Mouse (Mus musculus) embryonic facial prominence, embryonic 12.5 days (tissue): ENCODE measurements at regions not wholly inside any gene's neighbourhood (a gene's known extent, or its start where the extent isn't known, plus 50 kb on each side); places are given as distances from the start of the nearest gene placed in this dataset.

Experiments
- ATAC-seq: fragments of 200-750 bp; cut with Nextera tagmentation; 2 replicates; pipeline ENCODE4 v1.8.0; 2017; ENCODE audit not compliant: insufficient number of reproducible peaks, insufficient read depth, low FRiP score, low TSS enrichment
- H3K27ac ChIP-seq: fragments of 300-500 bp; sonication (generic); 2 replicates; pipeline ENCODE4 v1.5.1; 2016; ENCODE audit warnings: mild to moderate bottlenecking
- H3K27me3 ChIP-seq: fragments of 300-500 bp; sonication (generic); 2 replicates; pipeline ENCODE4 v1.6.1; 2016; ENCODE audit warnings: mild to moderate bottlenecking, moderate library complexity
- H3K36me3 ChIP-seq: fragments of 300-500 bp; sonication (generic); 2 replicates; pipeline ENCODE4 v1.6.1; 2016; ENCODE audit warnings: mild to moderate bottlenecking
- H3K4me1 ChIP-seq: fragments of 300-500 bp; sonication (generic); 2 replicates; pipeline ENCODE4 v1.6.1; 2016
- H3K4me2 ChIP-seq: fragments of 300-500 bp; sonication (generic); replicated peaks from 2 replicates; pipeline ENCODE4 v1.6.1; 2016; ENCODE audit warnings: mild to moderate bottlenecking, moderate library complexity
- H3K4me3 ChIP-seq: fragments of 300-500 bp; sonication (generic); 2 replicates; pipeline ENCODE4 v1.5.1; 2016; ENCODE audit warnings: mild to moderate bottlenecking
- H3K9ac ChIP-seq: fragments of 300-500 bp; sonication (generic); 2 replicates; pipeline ENCODE4 v1.6.1; 2016; ENCODE audit warnings: mild to moderate bottlenecking, moderate library complexity
- H3K9me3 ChIP-seq: fragments of 300-500 bp; sonication (generic); 2 replicates; pipeline ENCODE4 v1.6.1; 2016; ENCODE audit warnings: mild to moderate bottlenecking, moderate library complexity
- WGBS: fragments of 180-500 bp; shearing (Covaris S2); methylation state at CpG from one replicate; pipeline ENCODE4 v1.1.7; 2016; 5-methylcytosine and 5-hydroxymethylcytosine counted together

DNA sequence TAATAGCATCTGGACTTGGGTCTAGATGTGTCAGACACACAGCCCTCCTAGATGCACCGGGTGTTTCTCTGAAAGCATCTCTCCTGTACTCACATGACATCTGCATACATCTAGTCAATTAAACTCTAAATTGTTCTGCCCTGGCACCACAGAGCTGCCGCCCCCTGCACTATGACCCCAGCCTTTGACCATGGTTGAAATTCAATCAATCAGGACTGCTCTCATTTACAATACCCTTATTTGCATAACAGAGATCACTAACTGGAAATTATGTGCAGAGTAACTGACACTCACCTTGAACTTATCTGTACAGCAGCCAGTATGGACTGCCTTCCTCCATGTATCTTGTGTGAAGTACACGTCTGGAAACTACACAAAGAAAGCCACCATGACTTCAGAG, 193.5 kb upstream of the Arpp21 start:
- ATAC-seq = no peak
- Histone ChIP-seq H3K4me3 (no peak overlapping the region), H3K36me3 (no peaks in the 10 kb centered on the region), H3K9ac (no peak overlapping the region), H3K4me2 (no peak overlapping the region), H3K9me3 (no peaks in the 10 kb centered on the region), H3K4me1 (no peaks in the 10 kb centered on the region), H3K27ac (no peak overlapping the region), H3K27me3 (no peaks in the 10 kb centered on the region)
- 76% methylated on average over 3 of the region's 3 CpGs for whole genome bisulfite sequencing

DNA sequence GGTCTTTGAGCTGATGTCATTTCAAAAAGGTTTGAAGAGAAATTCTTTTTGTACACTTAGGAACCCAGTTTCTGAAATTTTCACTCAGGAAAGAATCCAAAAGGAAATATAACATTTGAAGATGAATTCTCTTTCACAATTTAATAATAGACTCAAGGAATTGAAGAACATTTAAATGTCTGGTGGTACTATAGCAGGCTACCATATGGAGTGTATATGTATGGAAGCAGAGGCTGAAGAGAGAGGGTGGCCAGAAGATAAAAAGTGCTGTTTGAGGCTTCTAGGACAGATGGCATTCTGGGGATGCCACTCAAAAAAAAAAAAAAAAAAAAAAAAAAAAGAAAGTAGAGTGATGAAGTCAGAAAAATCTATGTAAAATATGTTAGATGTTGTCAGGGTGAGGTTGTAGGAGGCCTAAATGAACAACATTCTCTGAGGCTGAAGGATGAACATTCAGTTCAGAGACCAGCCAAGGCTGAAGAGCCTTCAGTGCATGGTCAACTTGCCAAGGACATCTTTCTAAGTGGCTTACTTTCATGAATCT, 170.1 kb upstream of the Arpp21 start:
- Histone ChIP-seq H3K27me3 (no peaks in the 10 kb centered on the region), H3K4me3 (no peak overlapping the region), H3K27ac (no peak overlapping the region), H3K4me1 (no peaks in the 10 kb centered on the region), H3K9ac (no peak overlapping the region), H3K36me3 (no peaks in the 10 kb centered on the region), H3K4me2 (no peak overlapping the region), H3K9me3 (no peaks in the 10 kb centered on the region)
- ATAC-seq = no peak

- no peaks in the 10 kb centered on the region for H3K9me3 ChIP-seq
- ATAC-seq = no peak
- H3K36me3 ChIP-seq = no peaks in the 10 kb centered on the region
- no peaks in the 10 kb centered on the region for H3K27me3 ChIP-seq
- H3K4me2 ChIP-seq = no peak overlapping the region
- H3K4me1 ChIP-seq = no peaks in the 10 kb centered on the region
- no peak overlapping the region for H3K27ac ChIP-seq
- no peak overlapping the region for H3K9ac ChIP-seq
- H3K4me3 ChIP-seq = no peak overlapping the region
- WGBS = 73% methylated on average over 1 of the region's 1 CpGs
Measured at GRCm38 (mm10) chr9:112370746-112371145, 135.0 kb upstream of the Arpp21 start.

GRCm38 (mm10) chr9:112367291-112367690, 131.6 kb upstream of the Arpp21 start:
- ATAC-seq = no peak

GRCm38 (mm10) chr9:112361355-112361754, 125.6 kb upstream of the Arpp21 start:
- ATAC-seq = no peak
- no peaks in the 10 kb centered on the region for H3K27me3 ChIP-seq
- H3K4me1 ChIP-seq = no peaks in the 10 kb centered on the region
- H3K9ac ChIP-seq = no peak overlapping the region
- no peak overlapping the region for H3K27ac ChIP-seq
- H3K36me3 ChIP-seq = no peaks in the 10 kb centered on the region
- WGBS = 81% methylated on average over 3 of the region's 3 CpGs
- H3K9me3 ChIP-seq = no peaks in the 10 kb centered on the region
- H3K4me3 ChIP-seq = no peak overlapping the region
- H3K4me2 ChIP-seq = no peak overlapping the region

More at GRCm38 (mm10) chr9:112367291-112367690, 131.6 kb upstream of the Arpp21 start:
- Histone ChIP-seq H3K9me3 (no peaks in the 10 kb centered on the region), H3K4me1 (no peaks in the 10 kb centered on the region), H3K4me2 (no peak overlapping the region), H3K27ac (no peak overlapping the region), H3K9ac (no peak overlapping the region), H3K36me3 (no peaks in the 10 kb centered on the region), H3K4me3 (no peak overlapping the region), H3K27me3 (no peaks in the 10 kb centered on the region)

DNA sequence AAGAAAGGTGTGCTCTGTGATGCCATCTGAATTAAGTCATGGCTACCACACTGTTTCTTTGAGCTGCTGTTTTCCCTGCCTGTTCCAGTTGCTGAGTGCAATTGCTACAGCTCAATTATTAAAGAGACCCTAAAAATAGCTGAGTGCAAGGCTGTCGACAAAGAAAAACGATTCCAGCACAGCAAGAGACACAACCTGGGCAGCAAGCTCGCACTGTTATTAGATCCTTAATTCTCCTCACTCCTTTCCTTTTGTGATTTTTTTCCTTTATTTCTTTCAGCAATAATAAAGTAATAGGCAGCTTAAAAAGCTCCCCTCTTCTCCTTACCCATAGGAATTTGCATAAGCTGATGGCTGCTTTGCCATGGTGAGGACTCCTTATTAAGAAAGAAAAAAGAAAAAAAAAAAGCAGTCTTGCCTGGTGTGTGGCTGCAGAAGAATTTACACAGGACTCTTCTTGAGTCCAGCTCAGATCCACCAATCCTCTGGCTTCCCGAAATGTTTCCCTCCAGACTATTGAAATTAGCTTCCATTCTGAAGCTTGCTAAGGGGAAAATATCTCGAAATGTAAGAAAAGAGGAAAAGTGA, 123.1 kb upstream of the Arpp21 start:
- no peaks in the 10 kb centered on the region for H3K4me1 ChIP-seq
- no peak overlapping the region for H3K4me2 ChIP-seq
- no peak overlapping the region for H3K4me3 ChIP-seq
- H3K27me3 ChIP-seq = no peaks in the 10 kb centered on the region
- no peaks in the 10 kb centered on the region for H3K36me3 ChIP-seq
- WGBS = 61% methylated on average over 5 of the region's 5 CpGs
- no peak overlapping the region for H3K27ac ChIP-seq
- H3K9me3 ChIP-seq = no peaks in the 10 kb centered on the region
- no peak for ATAC-seq
- no peak overlapping the region for H3K9ac ChIP-seq

DNA sequence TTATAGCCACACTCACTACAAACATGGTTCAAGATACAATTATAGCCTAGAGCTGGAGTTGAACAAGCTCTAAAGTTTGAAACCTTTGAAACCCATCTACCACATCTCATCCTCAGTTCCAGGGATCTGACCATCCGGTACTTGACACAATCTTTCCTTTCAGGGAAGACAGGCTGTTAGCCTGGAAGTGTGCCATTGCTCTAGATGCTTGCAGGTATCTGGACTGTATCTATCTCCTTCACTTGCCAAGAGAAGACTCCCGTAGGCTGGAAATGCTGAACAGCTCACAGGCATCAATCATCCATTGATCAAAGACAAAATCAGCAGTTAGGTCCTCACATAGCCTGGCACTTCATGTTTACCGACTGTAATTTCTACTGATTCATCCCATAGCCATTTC, 117.5 kb upstream of the Arpp21 start:
- no peak for ATAC-seq
- WGBS = 87% methylated on average over 3 of the region's 3 CpGs
- H3K27me3 ChIP-seq = no peaks in the 10 kb centered on the region
- no peaks in the 10 kb centered on the region for H3K36me3 ChIP-seq
- no peaks in the 10 kb centered on the region for H3K9me3 ChIP-seq
- H3K4me3 ChIP-seq = no peak overlapping the region
- no peak overlapping the region for H3K4me2 ChIP-seq
- no peak overlapping the region for H3K9ac ChIP-seq
- no peaks in the 10 kb centered on the region for H3K4me1 ChIP-seq
- H3K27ac ChIP-seq = no peak overlapping the region

DNA sequence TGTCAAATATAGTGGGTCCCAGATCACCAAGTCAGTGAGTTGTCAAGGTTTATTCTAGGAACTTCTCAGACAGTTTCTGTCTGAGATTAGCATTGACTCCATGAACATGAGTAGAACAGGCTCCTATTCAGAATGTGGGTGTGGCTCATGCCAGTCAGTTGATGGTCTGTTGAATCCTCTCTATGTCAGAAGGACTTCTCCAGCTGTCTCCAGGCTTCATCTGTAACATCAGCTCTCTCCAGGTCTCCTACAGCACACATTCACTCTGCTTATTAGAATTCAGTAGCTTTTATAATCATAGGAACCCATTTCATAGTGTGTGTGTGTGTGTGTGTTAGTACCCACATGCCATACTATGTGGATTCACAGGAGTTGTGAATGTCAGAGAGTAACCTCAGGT, 113.2 kb upstream of the Arpp21 start:
- H3K4me3 ChIP-seq = no peak overlapping the region
- no peaks in the 10 kb centered on the region for H3K36me3 ChIP-seq
- no peaks in the 10 kb centered on the region for H3K4me1 ChIP-seq
- no peak overlapping the region for H3K4me2 ChIP-seq
- H3K27me3 ChIP-seq = no peaks in the 10 kb centered on the region
- no peak for ATAC-seq
- H3K9ac ChIP-seq = no peak overlapping the region
- H3K27ac ChIP-seq = no peak overlapping the region
- H3K9me3 ChIP-seq = no peaks in the 10 kb centered on the region

DNA sequence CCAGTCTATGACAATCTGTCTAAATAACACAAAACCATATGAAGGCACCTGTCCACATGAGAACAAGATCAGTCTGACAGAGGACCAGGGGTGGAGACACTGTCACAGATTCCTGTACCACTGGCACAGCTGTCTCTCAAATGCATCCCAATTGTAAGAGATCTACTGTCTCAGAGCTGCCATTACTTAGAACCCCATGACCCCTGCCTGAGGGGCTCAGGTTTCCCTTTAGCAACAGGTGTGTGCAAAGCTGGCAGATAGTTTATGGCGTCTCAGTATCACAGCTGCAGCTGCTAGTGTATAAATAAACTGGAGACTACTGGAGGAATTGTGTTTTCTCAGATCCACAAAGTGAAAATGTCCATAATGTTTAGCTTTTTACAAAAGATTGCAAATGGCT, 109.1 kb upstream of the Arpp21 start:
- H3K27ac ChIP-seq = no peak overlapping the region
- no peak overlapping the region for H3K9ac ChIP-seq
- no peaks in the 10 kb centered on the region for H3K9me3 ChIP-seq
- no peak for ATAC-seq
- H3K36me3 ChIP-seq = no peaks in the 10 kb centered on the region
- H3K4me3 ChIP-seq = no peak overlapping the region
- WGBS = 38% methylated on average over 1 of the region's 1 CpGs
- H3K4me2 ChIP-seq = no peak overlapping the region
- no peaks in the 10 kb centered on the region for H3K4me1 ChIP-seq
- no peaks in the 10 kb centered on the region for H3K27me3 ChIP-seq

DNA sequence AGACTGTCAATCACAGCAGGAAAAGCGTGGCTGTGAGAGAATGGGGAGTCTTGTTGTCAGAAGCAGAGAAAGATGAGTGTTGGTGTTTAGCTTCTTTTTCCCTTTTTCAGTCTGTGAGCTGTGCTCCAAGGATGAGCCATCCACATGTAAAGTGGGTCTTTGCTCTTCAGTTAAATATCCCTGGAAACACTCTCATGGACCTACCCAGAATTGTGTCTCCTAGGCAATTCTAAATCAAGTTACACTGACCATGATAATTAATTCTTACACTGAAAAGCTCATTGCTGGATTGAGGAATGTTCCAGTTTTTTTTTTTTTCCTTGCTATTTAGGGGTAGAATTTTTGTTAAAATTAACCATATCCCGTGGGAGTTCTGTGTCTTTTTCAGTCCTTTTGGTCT, 104.6 kb upstream of the Arpp21 start:
- 77% methylated on average over 2 of the region's 2 CpGs for WGBS
- Histone ChIP-seq H3K4me1 (no peaks in the 10 kb centered on the region), H3K9me3 (no peaks in the 10 kb centered on the region), H3K4me2 (no peak overlapping the region), H3K9ac (no peak overlapping the region), H3K27ac (no peak overlapping the region), H3K4me3 (no peak overlapping the region), H3K27me3 (no peaks in the 10 kb centered on the region), H3K36me3 (no peaks in the 10 kb centered on the region)
- ATAC-seq = no peak

DNA sequence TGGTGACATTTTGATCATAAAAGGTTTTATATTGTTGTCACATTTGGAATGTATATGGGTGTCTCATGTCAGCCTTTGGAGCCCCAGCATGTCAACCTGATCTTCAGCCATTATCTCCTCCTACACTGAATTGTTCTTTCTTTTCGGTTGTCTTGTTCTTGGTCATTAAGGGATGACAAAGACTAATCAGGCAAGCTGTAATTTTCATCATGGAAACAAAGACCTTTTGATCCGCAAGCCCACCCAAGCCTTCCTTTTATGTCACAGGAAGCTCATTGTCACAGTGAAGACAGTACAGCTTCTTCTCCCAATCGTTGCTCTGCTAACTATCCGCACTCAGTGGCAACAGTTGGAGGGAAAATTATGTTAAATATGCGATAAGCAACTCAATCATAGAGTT, 84.3 kb upstream of the Arpp21 start:
- H3K36me3 ChIP-seq = no peaks in the 10 kb centered on the region
- no peak overlapping the region for H3K9ac ChIP-seq
- H3K9me3 ChIP-seq = no peaks in the 10 kb centered on the region
- WGBS = 67% methylated on average over 5 of the region's 5 CpGs
- no peaks in the 10 kb centered on the region for H3K27me3 ChIP-seq
- H3K27ac ChIP-seq = no peak overlapping the region
- H3K4me3 ChIP-seq = no peak overlapping the region
- no peak overlapping the region for H3K4me2 ChIP-seq
- no peaks in the 10 kb centered on the region for H3K4me1 ChIP-seq
- ATAC-seq = no peak

DNA sequence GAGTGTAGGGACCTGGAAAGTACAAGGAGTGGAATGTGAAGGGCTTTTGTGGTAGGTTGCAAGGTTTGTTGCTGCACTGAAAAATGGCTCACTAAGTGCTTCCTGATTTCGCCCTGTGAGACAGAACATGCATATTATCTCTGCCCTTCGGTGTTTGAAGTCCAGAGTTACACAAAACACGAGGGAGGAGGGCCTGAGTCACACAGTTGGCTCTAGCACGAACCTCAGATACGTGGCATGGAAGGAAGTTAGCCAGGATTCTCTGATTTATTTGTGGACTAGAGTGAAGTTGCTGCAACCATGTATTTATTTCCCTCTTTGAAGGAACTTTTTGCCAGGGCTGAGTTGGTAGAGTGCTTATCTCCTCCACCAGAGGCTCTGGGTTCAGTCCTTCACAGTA, 73.2 kb upstream of the Arpp21 start:
- H3K4me1 ChIP-seq = no peaks in the 10 kb centered on the region
- no peaks in the 10 kb centered on the region for H3K36me3 ChIP-seq
- no peak overlapping the region for H3K4me2 ChIP-seq
- no peak overlapping the region for H3K4me3 ChIP-seq
- no peaks in the 10 kb centered on the region for H3K27me3 ChIP-seq
- ATAC-seq = no peak
- 74% methylated on average over 5 of the region's 5 CpGs for WGBS
- H3K9me3 ChIP-seq = no peaks in the 10 kb centered on the region
- no peak overlapping the region for H3K27ac ChIP-seq
- H3K9ac ChIP-seq = no peak overlapping the region

- WGBS = 87% methylated on average over 4 of the region's 4 CpGs
Measured at GRCm38 (mm10) chr9:112307837-112308236, 72.1 kb upstream of the Arpp21 start.

More at GRCm38 (mm10) chr9:112307837-112308236, 72.1 kb upstream of the Arpp21 start:
- Histone ChIP-seq H3K9ac (no peak overlapping the region), H3K4me2 (no peak overlapping the region), H3K4me3 (no peak overlapping the region), H3K36me3 (no peaks in the 10 kb centered on the region), H3K27me3 (no peaks in the 10 kb centered on the region), H3K27ac (no peak overlapping the region), H3K4me1 (no peaks in the 10 kb centered on the region), H3K9me3 (no peaks in the 10 kb centered on the region)
- no peak for ATAC-seq
